Mouse (Mus musculus): Measurements from ENCODE around the gene Cenps. TPM values are rescaled to one million over a fixed set of nuclear protein-coding genes. Genes with fewer than 3 reads are reported as not detected.

The Cenps gene
- polyA plus RNA-seq, 1 experiment from 2014 or later = 29.2 TPM

GRCm38 (mm10) chr4:149085381-149085780, 52.0 kb downstream of the Cenps start:
- Histone ChIP-seq H3K27me3 (replicated peaks; ENCODE audit: control insufficient read depth, insufficient read depth, low read length) (no peaks in the 10 kb centered on the region), H3K4me1 (ENCODE audit: control insufficient read depth, insufficient read depth, low read length) (peaks cover 3% of the 10 kb centered on the region; the same call in 1 of the 2 replicates), H3K27ac (ENCODE audit: low read depth, low read length) (no peak overlapping the region), H3K9ac (ENCODE audit: low read length) (no peak overlapping the region), H3K4me3 (ENCODE audit: low read depth, low read length) (no peak overlapping the region), H3K36me3 (ENCODE audit: control insufficient read depth, insufficient read depth, low read length) (no peaks in the 10 kb centered on the region), H3K9me3 (replicated peaks; ENCODE audit: control insufficient read depth, low read length) (no peaks in the 10 kb centered on the region), H3K4me2 (ENCODE audit: low read length) (no peak overlapping the region)
- WGBS = 82% methylated on average over 5 of the region's 5 CpGs
- DNase-seq (ENCODE audit: low spot score) = no peak
- ATAC-seq = no peak

GRCm38 (mm10) chr4:149081528-149081927, 55.9 kb downstream of the Cenps start:
- no peak for ATAC-seq

GRCm38 (mm10) chr4:149080111-149080510, 57.3 kb downstream of the Cenps start:
- Histone ChIP-seq H3K9ac (ENCODE audit: low read length) (no peak overlapping the region), H3K27me3 (replicated peaks; ENCODE audit: control insufficient read depth, insufficient read depth, low read length) (no peaks in the 10 kb centered on the region), H3K4me2 (ENCODE audit: low read length) (no peak overlapping the region), H3K27ac (ENCODE audit: low read depth, low read length) (no peak overlapping the region), H3K4me3 (ENCODE audit: low read depth, low read length) (no peak overlapping the region), H3K9me3 (replicated peaks; ENCODE audit: control insufficient read depth, low read length) (no peaks in the 10 kb centered on the region), H3K36me3 (ENCODE audit: control insufficient read depth, insufficient read depth, low read length) (peaks cover 4% of the 10 kb centered on the region; the same call in 1 of the 2 replicates), H3K4me1 (ENCODE audit: control insufficient read depth, insufficient read depth, low read length) (peaks cover 3% of the 10 kb centered on the region; the same call in 1 of the 2 replicates)
- ATAC-seq = no peak
- DNase-seq (ENCODE audit: low spot score) = no peak
- 94% methylated on average over 8 of the region's 8 CpGs for WGBS

More at GRCm38 (mm10) chr4:149081528-149081927, 55.9 kb downstream of the Cenps start:
- Histone ChIP-seq H3K27me3 (replicated peaks; ENCODE audit: control insufficient read depth, insufficient read depth, low read length) (no peaks in the 10 kb centered on the region), H3K27ac (ENCODE audit: low read depth, low read length) (no peak overlapping the region), H3K4me2 (ENCODE audit: low read length) (no peak overlapping the region), H3K4me1 (ENCODE audit: control insufficient read depth, insufficient read depth, low read length) (peaks cover 3% of the 10 kb centered on the region; the same call in 1 of the 2 replicates), H3K9ac (ENCODE audit: low read length) (no peak overlapping the region), H3K9me3 (replicated peaks; ENCODE audit: control insufficient read depth, low read length) (no peaks in the 10 kb centered on the region), H3K36me3 (ENCODE audit: control insufficient read depth, insufficient read depth, low read length) (no peaks in the 10 kb centered on the region), H3K4me3 (ENCODE audit: low read depth, low read length) (no peak overlapping the region)
- peak; percentile 31 for DNase-seq (ENCODE audit: low spot score)
- WGBS = 66% methylated on average over 17 of the region's 17 CpGs

- Histone ChIP-seq H3K27ac (ENCODE audit: low read depth, low read length) (no peak overlapping the region), H3K36me3 (ENCODE audit: control insufficient read depth, insufficient read depth, low read length) (peaks cover 5% of the 10 kb centered on the region), H3K27me3 (replicated peaks; ENCODE audit: control insufficient read depth, insufficient read depth, low read length) (no peaks in the 10 kb centered on the region), H3K4me2 (ENCODE audit: low read length) (no peak overlapping the region), H3K4me1 (ENCODE audit: control insufficient read depth, insufficient read depth, low read length) (peaks cover 3% of the 10 kb centered on the region; the same call in 1 of the 2 replicates), H3K9me3 (replicated peaks; ENCODE audit: control insufficient read depth, low read length) (no peaks in the 10 kb centered on the region), H3K4me3 (ENCODE audit: low read depth, low read length) (no peak overlapping the region), H3K9ac (ENCODE audit: low read length) (no peak overlapping the region)
- DNase-seq (ENCODE audit: low spot score) = no peak
- ATAC-seq = no peak
- WGBS = 90% methylated on average over 6 of the region's 6 CpGs
Observed at GRCm38 (mm10) chr4:149079629-149080028, 57.8 kb downstream of the Cenps start.

- 68% methylated on average over 4 of the region's 4 CpGs for WGBS
- H3K36me3 ChIP-seq (ENCODE audit: control insufficient read depth, insufficient read depth, low read length) = peaks cover 9% of the 10 kb centered on the region
- peaks cover 3% of the 10 kb centered on the region; the same call in 1 of the 2 replicates for H3K4me1 ChIP-seq (ENCODE audit: control insufficient read depth, insufficient read depth, low read length)
- no peak overlapping the region for H3K27ac ChIP-seq (ENCODE audit: low read depth, low read length)
- ATAC-seq (no peak), DNase-seq (ENCODE audit: low spot score) (no peak)
- H3K4me2 ChIP-seq (ENCODE audit: low read length) = no peak overlapping the region
- no peak overlapping the region for H3K4me3 ChIP-seq (ENCODE audit: low read depth, low read length)
- H3K9me3 ChIP-seq (replicated peaks; ENCODE audit: control insufficient read depth, low read length) = no peaks in the 10 kb centered on the region
- no peaks in the 10 kb centered on the region for H3K27me3 ChIP-seq (replicated peaks; ENCODE audit: control insufficient read depth, insufficient read depth, low read length)
- no peak overlapping the region for H3K9ac ChIP-seq (ENCODE audit: low read length)
Observed at GRCm38 (mm10) chr4:149078261-149078660, 59.2 kb downstream of the Cenps start.

Other genes starting within 250 kb of the Cenps start
- gene Pex14, start 37.8 kb downstream of the Cenps start, polyA plus RNA-seq (2014; fragmentation: Nextera tagmentation; extraction: Ambion mirVana) = 30.7 and 43.1 TPM in 2 replicates
- 17.8 and 20.6 TPM in 2 replicates for gene Dffa, start 33.5 kb downstream of the Cenps start, polyA plus RNA-seq (2014; fragmentation: Nextera tagmentation; extraction: Ambion mirVana)
- 0.63 and 1.7 TPM in 2 replicates for gene Cort, start 10.9 kb downstream of the Cenps start, polyA plus RNA-seq (2014; fragmentation: Nextera tagmentation; extraction: Ambion mirVana)
- gene Pgd, start 29.1 kb upstream of the Cenps start, polyA plus RNA-seq (2014; fragmentation: Nextera tagmentation; extraction: Ambion mirVana) = 46.7 and 48.1 TPM in 2 replicates
- 101 and 132 TPM in 2 replicates for gene Kif1b, start 170.1 kb upstream of the Cenps start, polyA plus RNA-seq (2014; fragmentation: Nextera tagmentation; extraction: Ambion mirVana)